Mouse (Mus musculus): ENCODE results near the gene Tsacc. TPM values are rescaled to one million over a fixed set of nuclear protein-coding genes. Genes with fewer than 3 reads are reported as not detected.
A peak's percentile ranks its signal among the peaks of the same experiment; 100 is the strongest.
"Not testable (repeated sequence)": the region's sequence is repeated elsewhere in the genome, so short reads cannot be mapped to it uniquely, and the experiment has no call there.

Tsacc gene
- total RNA-seq (2021) = 1 to 10 TPM; 4.8 to 5.4 TPM

DNA sequence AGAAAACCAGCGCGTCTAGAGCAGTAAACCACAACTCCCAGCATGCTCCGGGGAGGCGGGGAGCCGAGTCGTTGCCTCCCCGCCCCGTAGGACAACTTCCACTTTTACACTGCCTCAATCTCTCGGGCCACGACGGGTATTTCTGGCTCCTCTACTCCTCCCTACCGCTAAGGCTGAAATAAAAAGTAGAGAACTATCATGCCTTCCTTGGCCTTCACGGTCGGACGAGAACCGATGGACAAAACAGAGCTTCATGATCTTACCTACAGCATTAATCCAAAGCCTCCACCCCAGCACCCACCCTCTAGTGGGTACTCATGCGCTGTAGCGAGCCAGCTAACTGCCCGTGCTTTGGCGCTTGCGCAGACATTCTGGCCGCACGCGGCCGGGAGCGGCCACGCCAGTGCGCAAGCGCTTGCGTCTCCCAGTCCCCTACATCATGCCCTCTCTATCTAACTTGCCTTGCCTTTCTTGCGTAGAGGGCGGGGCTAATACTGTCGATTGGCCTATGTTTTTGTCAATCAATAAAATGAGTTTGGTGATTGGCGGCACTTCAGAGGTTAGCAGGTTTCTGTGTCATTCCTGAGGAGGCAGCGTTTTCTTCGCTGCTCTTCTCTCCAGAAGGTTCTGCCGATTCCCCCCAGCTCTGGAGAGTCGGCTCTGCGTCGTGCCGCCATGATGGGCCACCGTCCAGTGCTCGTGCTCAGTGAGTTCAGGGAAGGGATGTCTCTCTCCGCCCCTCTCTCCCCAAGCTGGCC, at the start of gene Tsacc, which contains the start of gene Cct3:
TSS of gene Tsacc (minus strand) at position 439 of the 758 bp plus-strand sequence.
TSS of gene Cct3 (plus strand) at position 556 of the 758 bp plus-strand sequence.
- intact Hi-C loops (cut with DNase I) = no loop called here
- peak; percentile 94 for DNase-seq (ENCODE audit: low spot score)

DNA sequence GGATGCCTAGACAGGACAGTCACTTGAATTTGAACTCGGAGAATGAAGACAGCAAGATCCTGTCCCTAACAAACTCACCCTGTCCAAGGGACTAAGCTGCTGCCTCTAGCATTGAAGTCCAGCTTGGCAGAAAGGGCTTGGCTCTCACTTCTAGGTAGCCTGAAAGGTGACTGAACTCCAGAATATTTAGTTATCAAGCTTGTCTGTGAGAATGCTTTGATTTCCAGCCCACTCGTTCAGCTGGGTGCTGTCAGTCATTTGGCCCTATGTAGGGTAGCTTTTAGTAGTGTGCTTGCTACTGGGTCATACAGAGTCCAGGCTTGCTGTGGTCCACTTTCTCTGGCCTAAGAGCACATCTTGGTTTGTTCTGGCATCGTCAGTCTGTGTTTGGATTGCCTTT, 42.2 kb upstream of the Tsacc start:
- DNase-seq (ENCODE audit: low spot score) = no peak
- intact Hi-C loops (cut with DNase I) = no loop called here

DNA sequence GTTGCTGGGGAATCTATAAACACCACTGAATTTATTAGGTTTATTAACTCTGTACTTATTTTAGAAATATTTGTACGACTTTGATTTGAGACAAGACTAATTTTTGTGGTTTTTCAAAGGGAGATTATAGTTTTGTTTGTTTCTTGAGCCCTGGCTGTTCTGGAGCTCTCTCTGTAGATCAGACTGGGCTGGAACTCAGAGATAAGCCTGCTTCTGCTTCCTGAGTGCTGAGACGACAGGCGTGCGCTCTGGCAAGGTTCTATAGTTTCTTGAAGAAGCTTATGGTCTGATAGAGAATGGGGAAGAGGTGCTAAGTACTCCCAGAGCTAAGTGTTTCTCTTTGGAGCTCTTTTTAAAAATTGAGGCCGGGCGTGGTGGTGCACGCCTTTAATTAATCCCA, 41.5 kb upstream of the Tsacc start:
- intact Hi-C loops (cut with DNase I) = no loop called here
- no peak for DNase-seq (ENCODE audit: low spot score)

DNA sequence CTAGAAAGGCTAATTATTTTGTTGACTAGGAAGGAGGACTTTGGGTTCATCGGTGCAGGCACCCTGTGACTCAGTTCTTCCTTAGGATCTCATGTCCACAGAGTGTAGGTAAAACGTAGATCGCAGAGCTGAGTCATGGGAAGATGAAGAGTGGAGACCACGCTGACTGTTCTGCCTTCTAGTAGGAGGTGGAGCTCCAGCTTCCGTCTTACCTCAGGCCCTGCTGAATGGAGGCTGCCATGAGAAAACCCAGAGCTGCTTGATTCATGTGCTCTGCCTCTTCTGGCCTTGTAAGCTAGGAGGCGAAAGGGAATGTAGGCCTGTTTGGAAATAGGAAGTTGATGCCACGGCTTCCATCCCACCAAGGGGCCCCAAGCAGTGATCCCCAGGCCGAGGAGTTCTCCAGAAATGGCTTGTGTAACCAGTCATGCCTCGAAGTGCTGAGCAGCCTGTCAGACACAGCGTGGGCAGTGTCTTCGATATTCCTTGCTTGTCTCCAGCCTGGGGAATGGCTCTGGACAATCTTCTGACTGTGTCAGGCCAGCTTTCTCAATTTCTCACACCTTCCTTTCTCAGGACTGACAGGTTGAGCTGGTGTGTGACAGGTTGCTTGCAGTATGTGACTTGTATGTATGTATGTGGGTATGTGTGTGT, 40.7 kb upstream of the Tsacc start:
- DNase-seq (ENCODE audit: low spot score) = no peak
- intact Hi-C loops (cut with DNase I) = no loop called here

DNA sequence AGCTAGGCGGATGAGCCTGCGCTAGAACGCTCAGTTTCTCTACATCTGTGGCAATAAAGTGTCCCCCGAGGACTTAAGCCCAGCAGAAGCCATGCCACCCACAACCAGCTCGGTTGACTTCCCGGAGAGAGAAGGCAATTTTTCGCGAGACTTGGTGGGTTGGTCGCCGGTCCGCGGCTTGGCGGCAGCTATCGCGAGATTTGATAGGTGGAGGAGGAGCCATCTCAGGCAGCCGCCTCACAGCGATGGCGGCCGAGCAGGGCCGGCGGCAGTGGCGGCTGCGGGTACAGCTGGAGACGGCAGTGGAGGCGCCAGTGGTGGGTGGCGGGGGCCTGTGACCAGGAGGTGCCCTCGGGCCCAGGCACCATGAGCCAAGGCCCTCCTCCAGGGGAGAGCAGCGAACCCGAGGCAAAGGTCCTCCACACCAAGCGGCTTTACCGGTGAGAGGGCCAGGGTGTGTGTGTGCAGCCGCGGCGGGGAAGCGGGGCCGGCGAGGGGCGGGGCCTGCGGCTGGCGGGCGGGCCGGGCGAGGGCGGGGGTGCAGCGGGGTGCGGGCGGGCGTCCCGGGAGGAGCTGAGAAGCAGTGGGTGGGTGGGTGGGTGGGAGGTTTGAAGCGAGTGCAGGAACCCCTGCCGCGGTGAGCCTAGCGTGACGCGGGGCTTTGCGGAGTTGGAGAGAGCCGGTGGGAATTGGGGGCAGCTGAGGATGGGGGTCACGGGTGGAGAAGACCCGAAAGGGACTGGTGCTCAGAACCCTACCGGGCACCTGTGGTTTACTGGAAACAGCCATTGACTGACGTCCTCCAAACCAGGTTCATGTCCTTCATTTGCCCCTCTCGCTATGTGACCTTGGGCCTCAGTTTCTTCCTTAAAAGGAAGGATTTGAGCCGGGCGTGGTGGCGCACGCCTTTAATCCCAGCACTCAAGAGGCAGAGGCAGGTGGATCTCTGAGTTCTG, 39.5 kb upstream of the Tsacc start, which contains the start of the genes Tmem79 and Smg5:
TSS of gene Tmem79 (minus strand) at position 91 of the 956 bp plus-strand sequence.
TSS of gene Smg5 (plus strand) at position 203 of the 956 bp plus-strand sequence.
- peak; percentile 93 for DNase-seq (ENCODE audit: low spot score)
- intact Hi-C loops (cut with DNase I) = no loop called here

DNA sequence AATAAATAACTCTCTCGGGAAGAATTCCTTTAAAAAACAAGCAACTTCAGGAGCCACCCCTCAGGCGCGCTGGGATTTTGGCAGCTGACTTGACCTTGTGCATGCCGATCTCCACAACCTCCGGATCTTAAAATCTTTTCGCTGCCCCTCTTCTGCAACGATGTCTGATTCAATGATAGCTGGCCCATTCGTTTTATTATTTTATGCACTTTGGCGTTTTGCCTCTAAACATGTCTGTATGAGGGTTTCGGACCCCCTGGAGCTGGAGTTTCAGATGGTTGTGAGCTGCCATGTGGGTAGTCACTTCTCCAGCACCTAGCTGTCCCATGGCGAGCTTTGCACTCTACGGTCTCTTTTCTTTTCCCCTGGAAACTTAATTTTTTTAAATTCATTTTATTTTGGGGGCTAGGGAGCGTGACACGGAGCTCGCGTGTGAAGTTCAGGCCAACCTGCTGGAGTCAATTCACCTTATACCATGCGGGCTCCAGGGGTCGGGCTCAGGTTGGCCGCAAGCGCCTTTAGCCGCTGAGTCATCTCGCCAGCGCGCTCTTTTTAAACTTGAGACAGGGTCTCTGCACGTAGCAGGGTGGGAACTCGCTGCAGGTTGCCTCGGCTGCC, 38.7 kb upstream of the Tsacc start:
- DNase-seq (ENCODE audit: low spot score) = no peak
- intact Hi-C loops (cut with DNase I) = no loop called here

DNA sequence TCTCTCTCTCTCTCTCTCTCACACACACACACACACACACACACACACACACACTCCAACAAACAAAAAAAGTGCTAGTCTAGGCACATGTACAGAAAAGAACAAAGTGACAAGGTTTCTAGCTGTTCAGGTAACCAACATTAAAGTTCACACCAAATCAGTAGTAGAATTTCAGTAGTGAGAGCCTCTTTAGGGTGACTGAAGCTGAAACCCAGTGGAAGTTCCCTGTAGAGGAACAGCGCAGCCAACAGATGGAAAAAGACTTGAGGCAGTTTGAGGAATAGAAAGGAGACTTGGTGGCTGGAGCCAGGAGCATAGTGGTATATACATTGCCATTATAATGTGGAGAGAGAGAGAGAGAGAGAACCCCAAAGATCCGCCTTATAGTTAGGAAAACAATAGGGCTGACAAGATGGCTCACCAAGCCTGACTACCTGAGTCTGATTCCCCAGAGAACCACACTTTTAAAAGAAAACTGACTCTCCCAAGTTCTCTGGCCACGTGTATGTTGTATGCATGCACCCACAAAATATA, 38.2 kb upstream of the Tsacc start:
- intact Hi-C loops (cut with DNase I) = no loop called here
- DNase-seq (ENCODE audit: low spot score) = no peak

DNA sequence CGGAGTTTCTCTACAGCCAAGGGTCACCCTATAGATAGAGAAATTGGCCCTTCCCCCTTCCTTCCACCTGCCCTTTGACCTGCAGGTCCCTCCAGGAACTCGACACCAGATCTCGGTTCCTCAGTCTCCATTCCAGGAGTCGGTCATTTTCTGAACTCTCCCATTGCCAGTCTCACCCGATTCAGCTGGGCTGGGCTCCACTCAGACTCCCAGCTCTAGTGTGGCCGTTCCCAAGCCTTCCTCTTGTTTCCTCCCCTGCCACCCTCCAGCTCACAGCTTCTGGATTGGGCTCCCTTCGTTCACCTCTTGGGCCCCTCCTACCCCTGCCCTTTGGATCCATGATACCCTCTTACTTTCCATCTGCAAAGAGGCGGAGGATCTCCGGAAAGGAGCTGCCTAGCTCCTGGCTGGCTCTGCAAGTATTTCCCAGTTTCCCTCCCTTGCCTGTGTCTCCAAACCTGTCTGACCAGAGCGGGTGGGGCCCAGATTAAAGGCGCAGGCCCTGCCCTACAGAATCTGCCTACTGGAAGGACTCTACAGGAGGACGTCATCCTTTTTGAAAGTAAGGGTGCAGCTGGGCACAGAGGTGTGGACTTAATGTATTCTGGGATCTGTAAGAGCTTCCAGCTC, 37.3 kb upstream of the Tsacc start:
- no peak for DNase-seq (ENCODE audit: low spot score)
- intact Hi-C loops (cut with DNase I) = no loop called here

DNA sequence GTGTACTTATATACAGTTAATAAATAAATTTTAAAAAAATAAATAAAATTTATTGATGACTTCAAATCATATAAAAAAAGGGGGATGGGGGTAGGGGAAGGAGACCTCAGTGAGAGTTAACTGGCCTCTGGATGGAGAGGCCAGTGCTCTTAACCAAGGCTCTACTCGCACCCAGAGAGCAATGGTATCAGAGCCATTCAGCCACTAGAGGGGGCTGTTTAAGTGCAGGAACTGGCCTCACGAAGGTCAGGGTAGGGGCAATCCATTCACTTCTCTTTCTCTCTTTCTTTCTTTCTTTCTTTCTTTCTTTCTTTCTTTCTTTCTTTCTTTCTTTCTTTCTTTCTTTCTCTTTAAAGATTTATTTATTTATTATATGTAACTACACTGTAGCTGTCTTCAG, 34.5 kb upstream of the Tsacc start:
- intact Hi-C loops (cut with DNase I) = no loop called here

DNA sequence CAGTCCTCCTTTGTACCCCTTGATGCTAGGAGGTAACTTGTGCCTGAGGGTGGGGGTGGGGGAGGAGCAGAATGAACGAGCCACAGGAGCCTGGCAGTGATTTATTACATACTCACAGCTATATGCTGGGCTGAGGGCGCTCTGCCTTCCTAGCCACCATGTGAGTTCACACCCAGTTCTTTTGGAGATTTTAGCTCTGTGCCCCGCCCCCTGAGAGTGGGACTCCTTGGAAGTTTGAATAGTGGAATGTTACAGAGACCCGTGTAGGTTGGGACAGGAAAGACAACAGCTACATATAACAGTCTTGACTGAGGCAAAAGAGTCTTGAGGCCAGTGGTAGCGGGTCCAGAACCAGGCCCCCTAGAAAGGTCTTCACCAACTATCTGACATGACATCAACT, 32.2 kb upstream of the Tsacc start:
- intact Hi-C loops (cut with DNase I) = no loop called here
- no peak for DNase-seq (ENCODE audit: low spot score)

More for the DNA sequence above, 34.5 kb upstream of the Tsacc start:
- DNase-seq (ENCODE audit: low spot score) = no peak

DNA sequence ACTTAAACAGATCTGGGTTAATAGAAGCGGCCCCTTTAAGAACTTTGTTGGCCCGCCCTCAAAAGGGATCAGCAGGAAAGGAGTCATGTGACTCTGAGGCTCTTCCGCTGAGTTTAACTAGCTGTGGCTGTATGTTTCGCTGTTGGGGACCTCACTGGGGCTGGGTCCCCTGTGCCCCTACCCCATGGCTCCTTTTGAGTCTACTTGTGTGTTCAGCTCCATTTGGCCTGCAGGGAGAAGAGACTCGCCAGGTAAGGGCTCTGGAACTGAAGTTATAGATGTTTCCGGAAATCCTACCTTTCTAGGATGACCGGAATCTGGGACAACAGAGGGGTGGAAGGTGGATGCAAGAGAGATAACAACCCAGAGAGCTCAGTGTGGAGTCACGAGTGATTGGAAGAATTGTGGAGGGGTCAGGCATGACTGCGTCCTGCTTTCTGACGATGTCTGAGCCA, 28.2 kb upstream of the Tsacc start, which contains the start of gene Glmp:
TSS of gene Glmp (plus strand) at position 73 of the 455 bp plus-strand sequence.
- intact Hi-C loops (cut with DNase I) = no loop called here
- peak; percentile 29 for DNase-seq (ENCODE audit: low spot score)

DNA sequence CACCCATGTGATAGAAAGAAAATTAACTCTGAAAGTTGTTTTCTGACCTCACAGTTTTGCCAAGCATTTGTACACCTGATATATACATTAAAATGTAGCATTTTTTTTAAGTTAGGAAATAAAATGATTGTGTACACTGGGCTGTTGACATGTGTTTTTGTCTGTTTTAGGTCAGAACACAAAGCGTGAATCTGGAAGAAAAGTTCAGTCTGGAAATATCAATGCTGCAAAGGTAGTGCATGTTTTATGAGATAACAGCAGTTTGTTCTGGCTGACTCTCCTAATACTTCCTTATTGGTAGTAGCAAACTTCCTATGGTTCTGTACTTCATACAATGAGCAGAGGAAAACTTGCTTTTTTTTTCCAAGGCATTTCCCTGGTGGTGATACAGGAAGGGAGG, 2.4 kb upstream of the Tsacc start:
- no peak for DNase-seq (ENCODE audit: low spot score)
- intact Hi-C loops (cut with DNase I) = no loop called here

DNA sequence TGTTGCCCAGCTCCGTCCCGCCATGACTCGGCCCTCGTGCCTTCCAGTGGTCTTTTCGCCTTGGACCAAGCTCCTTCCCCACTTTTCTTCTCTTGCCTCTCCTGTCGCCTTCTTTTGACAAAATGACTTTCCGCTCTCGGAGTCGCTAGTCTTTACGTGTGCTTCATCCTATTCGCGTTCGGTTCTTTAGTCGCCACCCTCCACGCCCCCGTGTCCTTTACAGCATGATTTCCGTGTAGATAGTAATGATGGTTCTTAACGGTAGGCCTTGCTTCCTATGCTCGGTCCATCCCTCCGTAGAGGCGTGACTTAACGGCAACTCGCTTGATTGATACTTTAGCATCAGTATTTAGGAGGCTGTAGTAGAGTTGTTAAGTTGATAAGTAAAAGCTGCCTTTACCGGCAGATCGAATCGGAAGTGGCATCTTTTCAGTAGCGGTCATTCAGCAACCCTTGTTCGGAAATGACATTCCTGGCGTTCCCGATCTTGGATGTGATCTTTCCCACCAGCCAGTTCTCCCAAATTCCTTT, 587 bp upstream of the Tsacc start:
- intact Hi-C loops (cut with DNase I) = no loop called here
- DNase-seq (ENCODE audit: low spot score) = no peak

DNA sequence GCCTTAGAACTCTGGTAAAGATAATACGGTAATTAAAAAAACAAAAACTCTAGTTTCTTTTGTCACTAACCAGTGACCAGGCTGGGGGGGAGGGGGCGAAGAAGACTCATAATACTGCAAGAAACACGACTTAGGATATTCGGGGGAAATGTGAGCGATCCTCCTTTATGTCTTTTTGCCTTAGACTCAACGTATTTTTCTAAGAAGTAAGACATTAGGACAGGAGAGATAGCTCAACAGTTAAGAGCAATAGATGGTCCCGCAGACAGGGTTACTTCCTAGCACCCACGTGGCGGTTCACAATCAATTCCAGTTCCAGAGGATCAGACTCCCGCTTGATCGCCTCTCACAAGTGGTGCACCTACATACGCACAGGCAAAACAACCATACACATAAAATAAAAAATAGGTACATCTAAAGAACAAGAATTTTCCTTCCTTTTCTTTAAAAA, 664 bp downstream of the Tsacc start:
- intact Hi-C loops (cut with DNase I) = no loop called here
- DNase-seq (ENCODE audit: low spot score) = no peak

DNA sequence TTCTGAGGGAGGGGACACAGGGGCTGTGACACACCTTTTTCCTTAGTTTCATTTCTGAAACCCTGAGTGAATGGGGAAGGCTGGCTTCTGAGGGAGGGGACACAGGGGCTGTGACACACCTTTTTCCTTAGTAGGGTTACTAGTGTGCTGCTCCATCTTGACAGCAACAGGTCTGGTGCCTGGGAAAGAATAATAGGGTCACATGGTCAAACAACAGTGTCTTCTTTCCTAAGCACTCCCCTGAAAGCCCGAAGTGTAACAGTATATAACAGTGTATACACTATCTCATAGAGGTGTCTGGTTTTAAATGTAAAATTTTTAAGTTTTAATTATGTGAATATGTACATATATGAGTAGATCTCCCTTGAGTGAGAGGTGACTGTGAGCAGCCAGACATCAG, 1.5 kb downstream of the Tsacc start:
- intact Hi-C loops (cut with DNase I); DNase-seq (ENCODE audit: low spot score): not testable (repeated sequence)

DNA sequence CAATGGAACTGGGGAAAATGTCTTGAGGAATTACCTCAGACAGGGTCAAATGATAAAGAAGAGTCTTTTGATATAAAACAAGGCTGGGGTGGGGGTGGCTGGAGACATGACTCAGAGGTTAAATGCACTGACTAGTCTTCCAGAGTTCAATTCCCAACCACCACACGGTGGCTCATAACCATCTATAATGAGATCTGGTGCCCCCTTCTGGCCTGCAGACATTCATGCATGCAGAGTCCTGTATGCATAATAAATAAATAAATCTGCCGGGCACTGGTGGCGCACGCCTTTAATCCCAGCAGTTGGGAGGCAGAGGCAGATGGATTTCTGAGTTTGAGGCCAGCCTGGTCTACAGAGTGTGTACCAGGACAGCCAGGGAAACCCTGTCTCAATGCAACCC, 4.8 kb downstream of the Tsacc start:
- no peak for DNase-seq (ENCODE audit: low spot score)
- intact Hi-C loops (cut with DNase I) = no loop called here

DNA sequence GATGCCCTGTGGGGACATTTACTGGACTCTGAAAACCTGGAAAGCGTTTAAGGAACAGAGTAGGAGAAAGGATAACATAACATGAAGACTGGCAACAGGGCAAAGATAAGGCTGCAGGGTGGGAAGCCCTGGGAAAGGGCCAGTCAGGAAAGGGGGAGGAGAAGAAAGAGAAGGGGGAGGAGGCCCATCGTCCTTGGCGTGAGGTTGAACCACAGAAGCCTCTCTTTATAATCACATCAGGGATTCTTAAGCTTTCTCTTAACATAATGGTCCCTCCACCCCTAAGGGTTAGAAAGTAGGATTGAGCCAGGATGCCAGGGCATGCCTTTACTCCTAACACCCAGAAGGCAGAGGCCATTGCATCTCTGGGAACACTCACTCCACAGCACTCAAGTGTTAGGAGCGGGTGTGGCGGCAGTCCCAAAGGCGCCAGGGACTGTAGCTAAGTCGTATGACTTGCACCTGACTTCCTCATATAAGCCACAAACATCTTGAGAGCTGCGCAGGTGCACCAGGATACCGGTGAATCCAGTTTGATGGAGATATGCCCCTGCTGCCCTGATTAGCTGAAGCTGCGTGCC, 8.6 kb downstream of the Tsacc start:
- DNase-seq (ENCODE audit: low spot score); intact Hi-C loops (cut with DNase I): not testable (repeated sequence)

DNA sequence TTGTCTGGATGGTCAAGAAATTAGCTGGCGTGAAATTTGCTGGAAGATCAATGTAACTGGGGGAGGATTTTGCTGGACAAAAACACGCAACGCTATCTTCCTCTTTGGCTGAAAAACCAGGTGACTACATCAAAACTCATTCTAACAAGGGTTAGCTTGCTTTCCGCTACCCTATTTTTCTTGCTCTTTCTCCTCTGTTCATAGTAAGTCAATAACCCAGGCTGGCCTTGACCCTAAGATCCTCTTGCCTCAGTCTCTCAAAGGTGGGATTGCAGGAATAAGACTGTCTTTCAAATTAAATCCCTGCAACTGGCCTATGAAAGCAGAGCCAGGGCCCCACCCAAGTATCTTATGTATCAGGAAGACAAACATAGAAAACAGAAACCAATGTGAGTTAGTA, 9.7 kb downstream of the Tsacc start, which contains the start of gene Gm38392:
TSS of gene Gm38392 (minus strand) at position 101 of the 400 bp plus-strand sequence.
- intact Hi-C loops (cut with DNase I) = no loop called here
- no peak for DNase-seq (ENCODE audit: low spot score)
